Mouse (Mus musculus): ENCODE results near the gene Porcn.
A peak's percentile ranks its signal among the peaks of the same experiment; 100 is the strongest.

Gene Porcn

DNA sequence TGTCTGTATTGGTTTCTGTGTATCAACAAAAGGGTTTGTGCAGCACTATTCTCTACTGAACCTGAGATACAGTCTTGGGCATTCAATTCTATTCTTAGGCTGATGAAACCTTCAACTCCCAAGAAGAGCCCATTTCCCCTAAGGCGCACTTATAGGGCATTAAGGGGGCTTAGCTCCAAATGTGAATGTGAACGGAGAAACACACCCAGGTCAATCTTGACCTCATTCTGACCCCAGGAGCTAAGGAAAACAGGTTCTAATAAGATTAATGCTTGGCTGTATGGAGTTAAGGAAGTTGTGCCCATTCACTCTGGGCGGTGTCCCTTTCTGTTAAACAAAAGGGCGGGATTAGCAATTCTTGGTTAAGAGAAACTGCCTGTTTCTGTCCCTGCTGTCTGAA is 899 bp upstream of the Porcn start:
- DNase-seq (ENCODE audit: extremely low read depth, insufficient read length, low spot score), result no peak

DNA sequence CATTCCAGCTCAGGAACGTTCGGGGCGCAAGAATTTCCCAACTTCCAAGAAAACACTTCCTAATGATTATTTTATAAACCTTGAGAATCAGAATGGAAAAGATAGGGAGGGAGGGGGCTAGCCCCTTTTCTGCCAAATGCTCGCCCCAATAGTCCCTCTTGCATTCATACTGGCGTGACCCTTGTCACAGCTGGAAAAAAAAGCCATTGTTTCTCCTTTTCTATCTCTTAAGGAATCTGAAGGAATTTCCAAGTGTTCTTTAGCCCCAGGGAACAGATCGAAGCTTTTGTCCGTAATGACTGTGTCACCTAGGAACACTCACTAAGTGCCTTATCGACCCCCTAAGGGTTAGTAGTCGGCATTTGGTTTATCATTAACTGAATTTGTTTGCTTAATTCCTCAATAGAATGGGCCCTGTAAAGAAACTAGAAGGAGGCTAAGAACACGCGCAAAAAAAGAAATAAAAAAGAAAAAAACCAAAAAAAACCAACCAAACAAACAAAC is 421 bp upstream of the Porcn start:
- no peak for DNase-seq (ENCODE audit: extremely low read depth, insufficient read length, low spot score)

DNA sequence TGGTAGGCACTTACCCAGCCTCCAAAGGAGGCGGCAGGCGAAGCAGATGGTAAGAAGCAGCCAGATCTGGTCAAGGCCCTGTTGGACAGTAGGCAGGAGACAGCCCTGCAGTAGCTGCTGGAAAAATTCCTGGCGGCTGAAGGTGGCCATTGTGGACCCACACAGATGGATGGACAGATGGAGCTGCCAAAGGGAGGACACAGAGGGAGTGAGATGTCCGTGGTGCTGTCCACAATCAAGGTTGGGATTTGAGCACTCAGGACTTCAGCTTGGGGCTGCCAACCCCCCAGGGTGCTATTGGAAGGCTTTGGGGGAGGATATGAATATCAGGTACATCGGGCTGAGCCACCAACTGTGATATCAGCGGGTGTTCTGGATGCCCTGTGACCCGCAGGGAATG is 774 bp downstream of the Porcn start:
- no peak for DNase-seq (ENCODE audit: extremely low read depth, insufficient read length, low spot score)

DNA sequence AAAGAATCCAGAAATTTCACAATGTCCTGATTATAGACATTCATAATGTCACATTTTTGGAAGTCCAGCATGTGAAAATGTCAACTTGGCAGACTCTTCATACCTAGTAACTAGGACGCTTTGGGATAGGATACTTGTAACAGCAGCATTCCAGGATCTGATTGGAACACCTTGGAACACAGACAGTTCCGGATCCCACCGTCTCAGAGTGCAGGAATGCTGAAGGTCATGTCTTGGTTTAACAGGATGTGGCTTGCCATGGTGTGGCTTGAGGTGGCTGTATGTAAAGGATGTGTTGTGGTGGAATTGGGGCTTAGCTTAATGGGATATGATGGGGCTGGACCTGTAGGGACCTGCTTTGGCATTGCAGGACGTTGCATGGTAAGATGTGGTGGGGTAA is 1.2 kb downstream of the Porcn start:
- DNase-seq (ENCODE audit: extremely low read depth, insufficient read length, low spot score), result no peak

DNA sequence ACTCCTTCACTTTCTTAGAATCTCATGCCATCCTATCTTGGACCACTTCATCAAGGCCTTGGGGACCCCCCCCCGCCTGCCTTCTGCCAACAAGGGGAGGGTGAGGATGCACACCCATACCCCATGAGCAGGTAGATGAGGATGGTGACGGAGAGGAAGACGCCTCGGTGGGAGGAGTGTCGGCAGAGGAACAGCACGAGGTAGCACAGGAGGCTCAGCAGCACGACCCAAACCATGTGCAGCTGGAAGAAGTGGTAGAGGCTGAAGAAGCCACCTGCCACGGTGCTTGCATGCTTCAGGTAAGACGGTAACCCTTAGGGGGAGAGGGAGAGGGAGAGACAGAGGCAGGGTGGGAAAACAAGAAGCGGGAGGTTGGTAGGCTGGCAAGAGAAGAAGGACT is 2.2 kb downstream of the Porcn start:
- no peak for DNase-seq (ENCODE audit: extremely low read depth, insufficient read length, low spot score)

DNA sequence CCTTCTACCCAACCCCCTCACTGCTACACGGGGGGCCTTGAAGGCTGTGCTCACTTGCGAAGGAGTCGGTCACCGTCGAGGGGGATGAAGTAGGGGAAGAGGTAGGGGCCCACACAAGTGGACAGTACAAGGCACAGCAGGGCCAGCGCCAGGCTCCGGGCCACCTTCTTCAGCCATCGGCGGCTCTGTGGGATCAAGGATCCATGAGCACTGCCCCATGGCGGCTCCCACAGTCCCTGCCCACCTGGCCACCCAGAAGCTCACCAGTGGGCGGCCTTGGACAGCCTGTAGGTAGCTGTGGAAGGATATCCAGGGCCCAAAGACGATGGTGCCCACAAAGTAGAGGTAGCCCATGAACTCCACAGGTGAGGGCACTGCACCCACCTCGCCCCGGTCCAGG is 3.2 kb downstream of the Porcn start:
- DNase-seq (ENCODE audit: extremely low read depth, insufficient read length, low spot score), result no peak

DNA sequence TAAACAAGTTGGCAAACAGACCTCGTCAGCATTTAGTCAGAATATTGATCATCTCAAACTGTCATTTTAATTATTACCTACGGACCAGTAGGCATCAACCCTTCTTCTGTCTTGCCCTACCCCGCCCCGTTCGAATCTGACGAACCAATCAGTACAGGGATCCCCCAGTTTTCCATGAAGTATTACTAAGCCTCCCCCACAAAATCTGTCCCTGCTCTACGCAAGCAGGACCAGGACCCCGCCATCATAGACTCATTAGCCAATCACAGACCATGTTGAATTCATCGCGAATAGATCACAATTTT is 13.0 kb downstream of the Porcn start, which contains the start of gene Ebp:
TSS of gene Ebp (minus strand) at position 94 of the 305 bp plus-strand sequence.
- DNase-seq (ENCODE audit: extremely low read depth, insufficient read length, low spot score), result no peak

DNA sequence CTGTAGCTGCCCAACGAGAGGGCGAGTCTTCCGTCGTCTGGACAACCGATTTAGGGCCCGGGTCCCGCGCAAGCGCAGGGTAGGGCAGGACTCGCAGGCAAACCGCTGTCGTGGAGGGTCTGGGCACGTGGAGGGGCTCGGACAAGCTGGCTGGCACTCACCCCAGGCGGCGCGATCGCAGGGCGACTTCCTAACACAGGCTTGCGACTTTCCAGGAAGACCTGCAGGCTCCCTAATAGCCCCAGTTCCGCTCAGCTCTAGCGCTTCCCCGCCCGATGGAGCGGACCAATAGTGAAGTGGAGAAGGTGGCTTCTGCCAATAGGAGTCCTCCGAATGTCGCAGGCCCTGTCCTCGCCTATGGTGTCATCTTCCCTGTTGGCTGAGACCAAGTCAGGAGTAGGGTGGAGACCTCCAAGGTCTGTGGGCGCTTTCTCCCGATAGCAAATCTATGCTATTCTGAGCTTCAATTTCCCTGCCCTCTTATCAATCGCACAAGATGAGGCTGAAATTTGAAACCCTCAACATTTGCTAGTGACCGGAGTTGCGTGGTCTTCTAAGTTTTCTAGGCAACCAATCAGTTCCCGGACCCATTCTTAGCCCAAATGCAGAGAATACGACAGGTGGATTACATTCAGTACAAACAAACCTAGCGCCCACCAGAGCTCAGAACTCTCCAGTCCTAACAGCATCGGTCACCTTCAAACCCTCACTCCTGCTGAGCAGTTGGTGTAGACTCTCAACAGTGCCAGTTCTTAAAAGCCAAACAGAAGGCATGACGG is 13.5 kb downstream of the Porcn start:
- DNase-seq (ENCODE audit: extremely low read depth, insufficient read length, low spot score), result peak; percentile 82

DNA sequence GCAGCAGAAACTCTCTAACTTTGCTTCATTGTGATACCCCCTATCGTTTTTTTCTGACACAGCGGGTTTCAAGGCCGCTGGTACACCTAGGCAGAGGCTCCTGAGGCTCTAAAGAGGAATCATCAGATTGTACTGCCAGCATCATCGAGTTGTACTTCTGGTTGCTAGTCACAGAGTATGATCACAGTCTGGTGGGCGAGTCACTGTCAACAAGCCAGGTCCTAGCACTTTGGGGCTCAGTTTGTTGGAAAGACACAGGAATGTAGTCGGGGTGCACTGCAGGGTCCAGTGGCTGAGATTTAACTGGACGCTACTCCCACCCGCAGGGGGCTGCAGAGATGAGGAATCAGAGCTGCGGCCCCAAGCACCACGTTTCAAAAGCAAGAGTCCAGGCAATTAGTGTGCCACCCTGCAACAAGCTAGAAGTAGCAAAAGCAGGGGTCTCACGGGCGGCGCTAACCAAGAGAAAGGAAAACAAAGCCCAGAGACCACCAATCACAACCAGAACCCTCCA is 14.1 kb downstream of the Porcn start:
- peak; percentile 9 for DNase-seq (ENCODE audit: extremely low read depth, insufficient read length, low spot score)

DNA sequence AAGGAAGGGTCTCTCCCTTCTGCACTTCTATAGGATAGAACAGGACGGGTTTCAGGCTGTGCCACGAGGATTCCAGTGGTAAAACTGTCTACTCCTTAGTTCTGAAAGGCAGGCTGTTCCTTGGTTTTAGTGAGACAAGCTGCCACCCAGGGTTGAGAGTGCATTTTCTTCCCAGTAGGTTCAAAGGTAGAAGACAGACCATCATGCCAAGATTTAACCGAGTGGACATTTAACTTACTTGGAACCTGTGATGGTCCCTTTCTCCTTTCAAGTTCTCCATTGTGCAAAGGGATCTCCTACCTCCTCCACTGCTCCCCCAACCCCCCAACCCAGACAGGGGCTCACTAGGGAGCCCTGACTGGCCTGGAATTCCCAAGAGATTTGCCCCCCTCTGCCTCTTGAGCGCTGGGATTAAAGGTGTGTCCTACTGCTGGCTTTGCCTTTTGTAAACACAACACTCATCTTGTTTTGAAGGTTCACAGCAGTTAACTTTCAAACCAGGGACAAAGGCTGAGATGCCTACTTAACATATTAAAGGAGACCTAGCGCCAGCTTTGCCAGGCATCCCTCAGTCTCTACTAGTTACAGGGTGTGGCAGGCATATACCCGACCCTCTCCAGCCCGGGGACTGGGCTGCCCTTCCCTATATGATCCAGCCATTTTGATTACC is 23.3 kb downstream of the Porcn start:
- DNase-seq (ENCODE audit: extremely low read depth, insufficient read length, low spot score), result no peak

DNA sequence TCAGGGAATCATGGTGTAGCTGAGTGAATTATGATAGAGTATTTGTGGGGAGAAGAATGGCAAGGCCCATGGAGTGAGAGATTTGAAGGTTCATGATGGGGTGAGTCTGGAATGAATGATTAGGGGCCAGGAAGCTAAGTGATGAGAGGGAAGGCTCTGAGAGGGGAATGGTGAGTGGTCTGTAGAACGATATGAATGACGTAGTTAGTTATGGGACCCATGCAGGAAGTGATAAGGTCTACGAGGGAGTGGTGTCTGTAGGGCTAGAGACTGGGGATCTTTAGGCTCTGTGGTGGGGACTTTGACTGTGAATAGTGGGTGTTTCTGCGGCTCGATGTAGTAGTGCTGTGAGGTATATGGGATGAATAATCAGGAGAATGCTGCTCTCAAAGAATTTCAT is 26.7 kb downstream of the Porcn start:
- no peak for DNase-seq (ENCODE audit: extremely low read depth, insufficient read length, low spot score)

DNA sequence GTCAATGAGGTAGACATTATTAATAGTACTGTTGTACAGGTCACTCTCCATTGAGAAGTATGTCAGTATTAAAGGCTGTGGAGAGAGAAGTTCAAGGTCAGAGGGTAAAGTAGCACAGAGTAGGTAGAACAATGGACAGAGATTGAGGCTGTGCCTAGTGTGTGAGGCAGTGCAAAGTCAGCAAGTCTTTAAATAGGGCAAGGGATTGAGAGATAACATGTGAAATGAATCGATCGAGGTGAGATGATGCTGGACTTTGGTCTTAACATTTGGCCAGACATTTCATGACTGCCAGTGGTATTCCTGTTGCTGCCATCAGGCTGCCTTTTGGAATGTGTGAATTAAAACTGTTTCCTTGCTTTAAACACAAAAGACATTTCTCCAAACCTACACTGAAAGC is 27.5 kb downstream of the Porcn start:
- DNase-seq (ENCODE audit: extremely low read depth, insufficient read length, low spot score), result no peak

DNA sequence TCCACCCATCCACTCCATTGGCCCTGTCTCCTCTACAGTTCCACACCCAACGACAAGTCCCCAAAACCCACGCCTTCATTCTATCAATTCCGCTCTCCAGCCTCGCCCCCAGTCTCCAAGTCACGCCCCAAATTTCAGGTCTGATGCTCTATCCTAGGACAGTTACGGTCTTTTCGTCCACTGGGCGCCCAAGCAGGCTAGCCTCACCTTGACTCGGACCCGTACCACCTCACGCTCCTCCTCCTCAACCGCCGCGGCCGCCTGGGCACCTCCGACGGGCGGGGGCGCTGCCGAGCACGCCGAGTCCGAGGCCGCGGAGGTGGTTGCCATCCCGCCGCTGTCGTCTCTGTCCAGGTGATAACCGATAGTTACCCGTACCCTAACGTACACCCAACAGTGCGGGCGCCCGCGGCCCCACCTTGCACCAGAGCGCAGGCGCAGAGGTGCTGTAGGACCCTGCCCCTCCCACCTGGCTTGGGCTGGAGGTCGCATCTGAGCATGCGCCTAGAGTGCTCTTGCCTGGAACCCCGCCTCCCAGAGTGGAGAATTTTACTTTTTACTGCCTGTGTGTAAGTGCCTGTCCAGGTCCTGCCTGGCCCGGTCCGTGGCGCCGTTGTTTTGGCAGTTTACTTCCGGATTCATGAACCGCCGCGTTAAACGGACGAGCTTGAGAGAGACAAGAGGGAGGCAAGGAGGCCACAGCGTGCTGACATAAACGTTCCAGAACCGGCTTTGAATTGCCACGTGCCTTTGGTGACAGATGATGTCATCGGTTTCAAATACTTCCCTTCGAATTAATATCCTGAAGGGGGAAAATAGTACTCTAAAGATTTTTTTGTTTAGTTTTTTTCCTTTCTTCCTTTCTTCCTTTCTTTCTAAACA is 30.6 kb downstream of the Porcn start, which contains the start of gene Tbc1d25:
TSS of gene Tbc1d25 (minus strand) at position 678 of the 882 bp plus-strand sequence.
- peak; percentile 89 for DNase-seq (ENCODE audit: extremely low read depth, insufficient read length, low spot score)

DNA sequence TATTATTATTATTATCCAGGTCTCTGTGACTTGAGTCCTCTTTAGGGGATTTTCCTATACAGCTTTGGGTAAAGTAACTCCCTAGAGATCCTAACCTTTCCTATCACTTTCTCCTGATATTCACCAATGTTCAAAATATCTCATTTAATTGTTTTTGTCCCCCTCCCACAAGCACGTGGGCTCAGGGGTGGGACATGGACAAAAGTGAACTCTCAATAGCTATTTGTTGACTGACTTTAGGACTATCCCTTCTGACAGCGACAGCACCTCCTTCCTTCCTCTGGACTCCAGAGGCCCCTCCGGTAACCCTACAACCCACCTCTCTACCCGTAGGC is 31.2 kb downstream of the Porcn start:
- DNase-seq (ENCODE audit: extremely low read depth, insufficient read length, low spot score), result no peak

DNA sequence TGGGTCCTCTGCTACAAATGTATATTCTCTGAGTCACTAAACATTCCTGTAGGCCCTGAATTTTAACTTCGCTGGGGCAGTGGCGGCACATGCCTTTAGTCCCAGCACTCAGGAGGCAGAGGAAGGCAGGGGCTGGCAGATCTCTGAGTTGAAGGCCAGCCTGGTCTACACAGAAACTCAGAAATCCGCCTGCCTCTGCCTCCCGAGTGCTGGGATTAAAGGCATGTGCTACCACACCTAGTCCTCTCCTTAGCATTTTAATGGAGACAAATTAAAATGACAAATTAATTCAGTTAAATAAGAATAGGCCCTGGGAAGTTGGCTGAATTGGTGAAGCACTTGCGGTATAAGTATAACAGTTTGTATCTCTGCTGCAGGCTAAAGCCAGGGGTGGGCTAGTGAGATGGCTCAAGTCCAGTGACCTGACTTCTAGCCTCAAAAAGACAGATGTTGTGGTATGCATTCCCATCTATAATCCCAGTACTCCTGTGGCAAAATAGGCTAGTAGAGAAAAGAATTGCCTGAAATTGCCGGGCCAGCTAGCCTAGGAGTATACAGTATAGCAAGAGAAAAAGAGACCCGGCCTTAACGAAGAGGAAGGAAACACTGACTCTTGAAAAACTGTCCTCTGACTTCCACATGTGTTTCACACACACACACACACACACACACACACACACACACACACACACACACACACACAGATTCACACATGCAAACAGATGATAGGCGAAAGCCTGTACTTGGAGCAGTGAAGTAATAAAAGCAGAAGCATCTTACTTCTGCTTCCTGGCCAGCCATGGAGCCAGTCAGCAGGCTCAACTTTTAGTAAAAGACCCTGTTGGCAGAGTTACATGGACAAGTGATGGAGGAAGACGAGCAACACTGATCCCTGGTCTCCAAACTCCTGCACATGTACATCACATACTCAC is 38.3 kb downstream of the Porcn start:
- DNase-seq (ENCODE audit: extremely low read depth, insufficient read length, low spot score), result no peak

DNA sequence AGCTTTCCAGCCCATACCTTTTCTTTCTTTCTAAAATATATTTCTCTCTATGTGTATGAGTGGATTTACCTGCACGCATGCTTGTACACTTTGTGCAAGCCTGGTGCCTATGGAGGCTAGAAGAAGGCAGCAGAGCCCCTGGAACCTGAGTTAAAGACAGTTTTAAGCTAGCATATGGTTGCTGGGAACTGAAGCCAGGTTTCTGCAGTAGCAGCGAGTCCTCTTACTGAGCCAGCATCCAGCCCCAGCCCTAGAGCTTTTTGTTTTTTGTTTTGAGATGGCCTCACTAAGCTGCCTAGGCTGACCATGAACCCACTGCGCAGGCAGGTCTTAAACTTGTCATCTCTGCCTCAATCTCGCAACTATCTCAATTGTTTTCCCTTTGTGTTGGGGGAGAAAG is 41.9 kb downstream of the Porcn start:
- DNase-seq (ENCODE audit: extremely low read depth, insufficient read length, low spot score), result no peak

DNA sequence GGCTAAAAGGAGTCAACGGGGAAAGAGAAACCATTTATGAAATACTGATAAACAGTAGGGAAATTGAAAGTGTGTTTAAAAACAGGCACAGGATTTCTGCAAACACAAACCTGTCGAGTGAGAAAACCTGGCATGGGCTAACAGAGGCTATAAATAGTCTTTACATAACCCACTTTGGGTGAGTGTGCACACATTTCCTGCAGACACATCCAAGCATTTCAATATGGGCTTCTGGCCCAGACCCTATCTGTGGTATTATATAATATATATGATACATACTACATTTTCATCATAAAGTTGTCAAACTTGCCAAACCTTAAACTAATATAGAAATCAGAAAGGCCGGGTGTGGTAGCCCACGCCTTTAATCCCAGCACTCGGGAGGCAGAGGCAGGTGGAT is 43.2 kb downstream of the Porcn start:
- no peak for DNase-seq (ENCODE audit: extremely low read depth, insufficient read length, low spot score)

DNA sequence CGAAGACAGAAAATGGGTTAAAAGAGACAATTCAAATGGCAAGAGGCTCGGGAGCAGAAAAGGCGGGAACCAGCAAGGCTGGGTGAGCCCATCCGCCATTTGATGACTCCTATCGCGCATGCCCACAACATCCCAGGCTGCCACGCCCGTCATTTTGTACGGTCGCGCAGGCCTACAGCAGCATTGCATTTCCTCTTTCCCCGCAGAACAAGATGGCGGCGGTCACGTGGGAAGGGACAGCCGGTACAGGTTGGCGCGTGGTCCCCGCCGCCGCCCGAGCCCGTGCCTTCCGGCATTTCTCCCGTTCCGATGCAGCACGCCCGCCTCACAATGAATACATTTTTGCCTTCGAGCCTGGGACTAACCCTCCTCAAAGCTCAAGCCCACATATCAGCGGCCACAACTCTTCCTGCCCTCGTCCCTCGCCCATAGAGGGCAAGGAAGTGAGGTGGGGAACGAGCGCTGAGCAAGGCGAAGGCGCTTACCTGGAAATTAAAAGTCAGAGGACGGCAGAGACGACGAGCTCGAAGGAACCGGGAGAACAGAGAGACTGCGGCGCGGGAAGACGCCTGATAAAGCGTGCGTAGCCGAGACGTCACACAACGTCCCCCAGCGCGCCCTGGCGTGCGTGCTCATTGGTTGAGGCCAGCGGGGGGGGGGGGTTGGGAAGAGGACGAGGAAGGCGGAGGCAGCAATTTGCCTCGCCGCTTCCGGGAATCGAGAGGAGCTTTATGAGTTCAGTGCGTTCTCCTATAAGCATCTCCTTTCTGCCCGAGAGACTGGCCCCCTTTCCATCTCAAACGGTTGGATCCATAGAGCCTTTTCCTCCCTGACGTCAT is 61.0 kb downstream of the Porcn start, which contains the start of gene Rbm3:
TSS of gene Rbm3 (minus strand) at position 728 of the 839 bp plus-strand sequence.
- peak; percentile 86 for DNase-seq (ENCODE audit: extremely low read depth, insufficient read length, low spot score)

Data from 3134 (cell line).